Mouse (Mus musculus): ENCODE results near the gene Lect2. TPM values are rescaled to one million over a fixed set of nuclear protein-coding genes. Genes with fewer than 3 reads are reported as not detected.

Gene Lect2
- total RNA-seq (2023): not detected

GRCm38 (mm10) chr13:56548401-56548800 lies at the start of gene Lect2:
TSS of gene Lect2 (minus strand) at chr13:56548502.

GRCm38 (mm10) chr13:56522081-56522820 lies 26.1 kb downstream of the Lect2 start, which contains the start of gene Fbxl21:
TSS of gene Fbxl21 (plus strand) at chr13:56522472.

Other genes with a start within 250 kb of the Lect2 start
- not detected for gene Gm3045, start 121.9 kb downstream of the Lect2 start, total RNA-seq (2023)
- not detected for gene Slc25a48, start 110.1 kb downstream of the Lect2 start, total RNA-seq (2023)
- gene Il9, start 66.3 kb downstream of the Lect2 start, total RNA-seq (2023): not detected
- gene Fbxl21, start 26.0 kb downstream of the Lect2 start, total RNA-seq (2023): 1.1 TPM
- gene Tgfbi, start 61.0 kb upstream of the Lect2 start, total RNA-seq (2023): 4.1 TPM
- gene Smad5, start 154.5 kb upstream of the Lect2 start, total RNA-seq (2023): 67.8 TPM
- gene Gm45623, start 205.3 kb upstream of the Lect2 start, total RNA-seq (2023): not detected